8 mouse cellular contexts compared by ENCODE assay signal in the genomic region with DNA sequence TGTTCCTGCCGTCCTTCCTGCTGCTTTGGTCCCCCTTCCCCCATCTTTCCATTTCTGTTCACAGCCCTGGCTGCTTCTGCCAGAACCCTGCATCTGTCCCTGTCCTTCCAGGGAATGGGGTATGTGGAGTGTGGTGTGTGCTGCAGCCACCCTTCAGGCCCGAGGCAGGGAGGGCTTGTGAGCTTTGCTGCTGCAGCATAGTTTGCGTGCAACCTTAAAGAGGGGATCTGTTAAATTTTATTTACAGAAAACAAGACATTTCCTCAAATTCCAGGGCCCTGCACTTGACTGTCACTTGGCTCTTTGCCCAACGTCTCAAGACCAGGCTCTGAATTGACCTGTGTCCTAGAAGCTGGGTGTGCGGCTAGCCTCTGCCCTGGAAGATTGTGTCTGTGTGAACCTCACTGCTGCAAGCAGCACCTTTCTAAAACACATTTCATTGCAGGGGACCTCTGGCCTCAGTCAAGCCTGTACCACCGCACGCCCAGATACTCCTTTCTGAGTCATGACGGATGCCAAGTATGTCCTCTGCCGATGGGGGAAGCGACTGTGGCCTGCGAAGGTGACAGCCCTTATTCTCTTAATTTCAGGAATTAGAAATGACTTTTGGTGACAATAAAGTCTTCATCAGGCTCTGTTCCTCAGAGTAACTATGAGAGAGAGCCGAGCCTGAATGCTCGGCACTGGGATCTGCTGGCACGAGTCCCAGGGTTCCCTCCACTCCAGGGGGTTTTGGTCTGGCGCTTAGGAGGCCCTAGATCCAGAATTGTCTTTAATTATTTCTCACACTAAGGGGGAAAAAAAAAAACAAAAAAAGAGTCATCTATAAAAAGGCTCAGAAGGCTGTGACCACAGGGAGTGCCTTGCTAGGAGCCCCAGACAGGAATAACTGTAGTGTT. TPM values are rescaled to one million over a fixed set of nuclear protein-coding genes. Genes with fewer than 3 reads are reported as not detected.
DNase-seq lines count a peak whose midpoint lies in the region; ATAC-seq lines count a peak whose summit lies in the region.

No protein-coding gene starts in this region.

- WGBS in heart, embryonic 15.5 days = 34% methylated on average over 15 of the region's 15 CpGs
- WGBS in hindbrain, embryonic 16.5 days = 38% methylated on average over 15 of the region's 15 CpGs
- WGBS in liver, embryonic 15.5 days (ENCODE audit: insufficient replicate concordance) = 75% methylated on average over 15 of the region's 15 CpGs

- peak overlapping the region; percentile 93 for H3K27ac ChIP-seq in heart, embryonic 15.5 days
- peak overlapping the region; percentile 97 for H3K27ac ChIP-seq in hindbrain, embryonic 16.5 days (ENCODE audit: low read depth, low read length)
- 0 out of 2 replicates have a peak overlapping the region, but pooled peaks have one; percentile 21 for H3K27ac ChIP-seq in liver, embryonic 15.5 days (replicated peaks)

- H3K4me3 ChIP-seq in heart, embryonic 15.5 days = peak overlapping the region; percentile 92
- H3K4me3 ChIP-seq in hindbrain, embryonic 16.5 days (ENCODE audit: low read length) = peak overlapping the region; percentile 91
- H3K4me3 ChIP-seq in liver, embryonic 15.5 days (replicated peaks) = peak overlapping the region; percentile 83

- no peaks in the 10 kb centered on the region for H3K9me3 ChIP-seq in heart, embryonic 15.5 days (replicated peaks)
- no peaks in the 10 kb centered on the region for H3K9me3 ChIP-seq in hindbrain, embryonic 16.5 days (ENCODE audit: control insufficient read depth, low read length)
- H3K9me3 ChIP-seq in liver, embryonic 15.5 days (replicated peaks) = no peaks in the 10 kb centered on the region

- peak overlapping the region; percentile 97 for H3K9ac ChIP-seq in heart, embryonic 15.5 days
- peak overlapping the region; percentile 98 for H3K9ac ChIP-seq in hindbrain, embryonic 16.5 days (ENCODE audit: low read depth, low read length)
- 0 out of 2 replicates have a peak overlapping the region, but pooled peaks have one; percentile 84 for H3K9ac ChIP-seq in liver, embryonic 15.5 days

- peaks cover 24% of the 10 kb centered on the region for H3K36me3 ChIP-seq in heart, embryonic 15.5 days
- peaks cover 7% of the 10 kb centered on the region; the same call in 1 of the 2 replicates for H3K36me3 ChIP-seq in hindbrain, embryonic 16.5 days (ENCODE audit: control insufficient read depth, insufficient read depth, low read length)
- H3K36me3 ChIP-seq in liver, embryonic 15.5 days (replicated peaks) = peaks cover 50% of the 10 kb centered on the region

- no peak for DNase-seq in heart, postnatal 4 days
- peak; percentile 58 for DNase-seq in cerebellum, adult 9-11 months
- no peak for DNase-seq in urinary bladder, adult 2 months (ENCODE audit: low spot score)
- no peak for DNase-seq in spleen, postnatal 36 days (ENCODE audit: low spot score in 2 of 2)
- no peak for DNase-seq in adrenal gland, adult 2 months

- no peaks in the 10 kb centered on the region for H3K27me3 ChIP-seq in heart, embryonic 15.5 days
- H3K27me3 ChIP-seq in hindbrain, embryonic 16.5 days (replicated peaks; ENCODE audit: control insufficient read depth, insufficient read depth, low read length) = no peaks in the 10 kb centered on the region
- H3K27me3 ChIP-seq in liver, embryonic 15.5 days = peaks cover 12% of the 10 kb centered on the region

- peak overlapping the region; percentile 93 for H3K4me2 ChIP-seq in heart, embryonic 15.5 days
- H3K4me2 ChIP-seq in hindbrain, embryonic 16.5 days (ENCODE audit: low read length) = peak overlapping the region; percentile 92
- H3K4me2 ChIP-seq in liver, embryonic 15.5 days = peak overlapping the region; percentile 99

- peaks cover 31% of the 10 kb centered on the region for H3K4me1 ChIP-seq in heart, embryonic 15.5 days (replicated peaks)
- peaks cover 30% of the 10 kb centered on the region for H3K4me1 ChIP-seq in hindbrain, embryonic 16.5 days (ENCODE audit: control insufficient read depth, insufficient read depth, low read depth, low read length)
- peaks cover 30% of the 10 kb centered on the region for H3K4me1 ChIP-seq in liver, embryonic 15.5 days (replicated peaks)

- no peak for ATAC-seq in heart, embryonic 15.5 days (replicated peaks; ENCODE audit: insufficient number of reproducible peaks, insufficient read depth, low FRiP score, low read depth)
- ATAC-seq in hindbrain, embryonic 16.5 days = no peak
- no peak for ATAC-seq in liver, embryonic 15.5 days (ENCODE audit: insufficient read depth)

RNA-seq across cellular contexts. Expression of a gene that starts 1.9 kb away (rescaled TPM):
- 32.7 and 40.5 TPM in 2 replicates for polyA plus RNA-seq in heart, embryonic 15.5 days (2015; fragmentation: Nextera tagmentation; extraction: Ambion mirVana)
- total RNA-seq in heart, postnatal 4 days (2021) = 10 to 100 TPM; 22.8 to 26.7 TPM
- polyA plus RNA-seq in hindbrain, embryonic 16.5 days (2015; fragmentation: Nextera tagmentation; extraction: Ambion mirVana) = 38.0 and 38.7 TPM in 2 replicates
- 16.6 and 17.0 TPM in 2 replicates for polyA plus RNA-seq in liver, embryonic 15.5 days (2015; fragmentation: Nextera tagmentation; extraction: Ambion mirVana)
- polyA plus RNA-seq in urinary bladder, adult 2 months (2012; rRNA removed) = 36.1 and 37.8 TPM in 2 replicates
- total RNA-seq in adrenal gland, adult 2 months (2021) = 10 to 100 TPM; 13.5 to 24.4 TPM
- 23.0 and 24.6 TPM in 2 replicates for polyA plus RNA-seq in adrenal gland, adult 2 months (2012; rRNA removed)

RNA-seq across cellular contexts. Expression of a gene that starts 20.8 kb away (rescaled TPM):
- polyA plus RNA-seq in heart, embryonic 15.5 days (2015; fragmentation: Nextera tagmentation; extraction: Ambion mirVana) = 553 and 586 TPM in 2 replicates
- total RNA-seq in heart, postnatal 4 days (2021) = 100 to 1,000 TPM; 480 to 520 TPM
- polyA plus RNA-seq in hindbrain, embryonic 16.5 days (2015; fragmentation: Nextera tagmentation; extraction: Ambion mirVana) = 349 and 361 TPM in 2 replicates
- polyA plus RNA-seq in liver, embryonic 15.5 days (2015; fragmentation: Nextera tagmentation; extraction: Ambion mirVana) = 228 and 236 TPM in 2 replicates
- polyA plus RNA-seq in urinary bladder, adult 2 months (2012; rRNA removed) = 294 and 337 TPM in 2 replicates
- total RNA-seq in adrenal gland, adult 2 months (2021) = 100 to 1,000 TPM; 295 to 337 TPM
- 1,122 and 1,204 TPM in 2 replicates for polyA plus RNA-seq in adrenal gland, adult 2 months (2012; rRNA removed)

RNA-seq across cellular contexts. Expression of a gene that starts 32.7 kb away (rescaled TPM):
- 47.7 and 52.9 TPM in 2 replicates for polyA plus RNA-seq in heart, embryonic 15.5 days (2015; fragmentation: Nextera tagmentation; extraction: Ambion mirVana)
- 10 to 100 TPM; 18.5 to 23.4 TPM for total RNA-seq in heart, postnatal 4 days (2021)
- 31.8 and 32.6 TPM in 2 replicates for polyA plus RNA-seq in hindbrain, embryonic 16.5 days (2015; fragmentation: Nextera tagmentation; extraction: Ambion mirVana)
- 112 and 138 TPM in 2 replicates for polyA plus RNA-seq in liver, embryonic 15.5 days (2015; fragmentation: Nextera tagmentation; extraction: Ambion mirVana)
- 17.4 and 19.0 TPM in 2 replicates for polyA plus RNA-seq in urinary bladder, adult 2 months (2012; rRNA removed)
- total RNA-seq in adrenal gland, adult 2 months (2021) = 100 to 1,000 TPM; 246 to 281 TPM
- 820 and 833 TPM in 2 replicates for polyA plus RNA-seq in adrenal gland, adult 2 months (2012; rRNA removed)

RNA-seq across cellular contexts. Expression of a gene that starts 33.2 kb away (rescaled TPM):
- 31.5 and 40.0 TPM in 2 replicates for polyA plus RNA-seq in heart, embryonic 15.5 days (2015; fragmentation: Nextera tagmentation; extraction: Ambion mirVana)
- 100 to 1,000 TPM; 131 to 140 TPM for total RNA-seq in heart, postnatal 4 days (2021)
- polyA plus RNA-seq in hindbrain, embryonic 16.5 days (2015; fragmentation: Nextera tagmentation; extraction: Ambion mirVana) = 38.4 and 38.5 TPM in 2 replicates
- 26.0 and 27.2 TPM in 2 replicates for polyA plus RNA-seq in liver, embryonic 15.5 days (2015; fragmentation: Nextera tagmentation; extraction: Ambion mirVana)
- polyA plus RNA-seq in urinary bladder, adult 2 months (2012; rRNA removed) = 68.2 and 82.3 TPM in 2 replicates
- total RNA-seq in adrenal gland, adult 2 months (2021) = 100 to 1,000 TPM in 1 of 2 experiments, 10 to 100 TPM in 1; 72.1 to 101 TPM
- polyA plus RNA-seq in adrenal gland, adult 2 months (2012; rRNA removed) = 102 and 119 TPM in 2 replicates

RNA-seq across cellular contexts. Expression of a gene that starts 48.8 kb away (rescaled TPM):
- polyA plus RNA-seq in heart, embryonic 15.5 days (2015; fragmentation: Nextera tagmentation; extraction: Ambion mirVana) = 8.6 and 9.7 TPM in 2 replicates
- 1 to 10 TPM; 2.8 to 2.9 TPM for total RNA-seq in heart, postnatal 4 days (2021)
- polyA plus RNA-seq in hindbrain, embryonic 16.5 days (2015; fragmentation: Nextera tagmentation; extraction: Ambion mirVana) = 21.5 and 22.7 TPM in 2 replicates
- polyA plus RNA-seq in liver, embryonic 15.5 days (2015; fragmentation: Nextera tagmentation; extraction: Ambion mirVana) = 0.56 and 0.61 TPM in 2 replicates
- 3.0 and 3.3 TPM in 2 replicates for polyA plus RNA-seq in urinary bladder, adult 2 months (2012; rRNA removed)
- 1 to 10 TPM; 1.8 to 5.2 TPM for total RNA-seq in adrenal gland, adult 2 months (2021)
- polyA plus RNA-seq in adrenal gland, adult 2 months (2012; rRNA removed) = 10.2 and 15.6 TPM in 2 replicates

Comparison
In these comparisons a context has a peak if more than half of its experiments do, and no peak if none do; other contexts are left out.
1. H3K27ac ChIP-seq: peak in every context shown above with its lines; median percentile 97 in hindbrain, embryonic 16.5 days; 93 in heart, embryonic 15.5 days; 21 in liver, embryonic 15.5 days.